Mouse (Mus musculus) stomach, postnatal 0 days (tissue): ENCODE results near the gene Tango6. TPM values are rescaled to one million over a fixed set of nuclear protein-coding genes. Genes with fewer than 3 reads are reported as not detected.
A peak's percentile ranks its signal among the peaks of the same experiment; 100 is the strongest.

Experiments used
- ATAC-seq: fragments of 200-750 bp; cut with Nextera tagmentation; 2 replicates; pipeline ENCODE4 v1.8.0; 2017; ENCODE audit not compliant: low FRiP score, low TSS enrichment
- DNase-seq: peaks from one replicate; pipeline ENCODE4 v3.0.0-alpha.2; 2016; ENCODE audit warnings: low spot score
- H3K27ac ChIP-seq: fragments of 300-500 bp; sonication (generic); replicated peaks from 2 replicates; pipeline ENCODE4 v1.5.1; 2014; ENCODE audit warnings: mild to moderate bottlenecking, control low read depth
- H3K27me3 ChIP-seq: fragments of 300-500 bp; sonication (generic); 2 replicates; pipeline ENCODE4 v1.6.1; 2014; ENCODE audit warnings: low read length; ENCODE audit not compliant: control insufficient read depth, insufficient read depth
- H3K36me3 ChIP-seq: fragments of 300-500 bp; sonication (generic); 2 replicates; pipeline ENCODE4 v1.6.1; 2014; ENCODE audit warnings: low read length, mixed read lengths; ENCODE audit not compliant: control insufficient read depth, insufficient read depth
- H3K4me1 ChIP-seq: fragments of 300-500 bp; sonication (generic); replicated peaks from 2 replicates; pipeline ENCODE4 v1.6.1; 2014; ENCODE audit warnings: antibody characterized with exemption; ENCODE audit not compliant: control insufficient read depth, insufficient read depth
- H3K4me2 ChIP-seq: fragments of 300-500 bp; sonication (generic); replicated peaks from 2 replicates; pipeline ENCODE4 v1.6.1; 2014; ENCODE audit warnings: low read depth, mild to moderate bottlenecking, control low read depth, moderate library complexity
- H3K4me3 ChIP-seq: fragments of 300-500 bp; sonication (generic); 2 replicates; pipeline ENCODE4 v1.5.1; 2014; ENCODE audit warnings: low read depth, low read length, control low read depth
- H3K9ac ChIP-seq: fragments of 300-500 bp; sonication (generic); 2 replicates; pipeline ENCODE4 v1.6.1; 2014; ENCODE audit warnings: mild to moderate bottlenecking, low read length, control low read depth, mixed read lengths
- H3K9me3 ChIP-seq: fragments of 300-500 bp; sonication (generic); 2 replicates; pipeline ENCODE4 v1.6.1; 2016; ENCODE audit warnings: low read length; ENCODE audit not compliant: control insufficient read depth
- CTCF ChIP-seq: IDR thresholded peaks from 2 replicates; pipeline ENCODE4 v1.5.1; 2016; ENCODE audit warnings: antibody characterized with exemption, low read depth, mild to moderate bottlenecking, moderate library complexity
- EP300 ChIP-seq: optimal IDR thresholded peaks from 2 replicates; pipeline ENCODE3; 2016; ENCODE audit warnings: antibody characterized with exemption
- WGBS: fragments of 180-500 bp; shearing (Covaris S2); extraction: QIAGEN DNeasy Blood & Tissue Kit; methylation state at CpG from one replicate; pipeline ENCODE4 v1.1.7; 2014; 5-methylcytosine and 5-hydroxymethylcytosine counted together
- polyA plus RNA-seq: library from polyadenylated mRNA; unstranded; fragments of >200 nt; fragmentation: Nextera tagmentation; extraction: Ambion mirVana; gene quantifications from 2 replicates; pipeline ENCODE4 v1.2.1, GENCODE M21; 2015

Gene Tango6
- polyA plus RNA-seq, 1 experiment from 2014 or later: 3.0 TPM

DNA sequence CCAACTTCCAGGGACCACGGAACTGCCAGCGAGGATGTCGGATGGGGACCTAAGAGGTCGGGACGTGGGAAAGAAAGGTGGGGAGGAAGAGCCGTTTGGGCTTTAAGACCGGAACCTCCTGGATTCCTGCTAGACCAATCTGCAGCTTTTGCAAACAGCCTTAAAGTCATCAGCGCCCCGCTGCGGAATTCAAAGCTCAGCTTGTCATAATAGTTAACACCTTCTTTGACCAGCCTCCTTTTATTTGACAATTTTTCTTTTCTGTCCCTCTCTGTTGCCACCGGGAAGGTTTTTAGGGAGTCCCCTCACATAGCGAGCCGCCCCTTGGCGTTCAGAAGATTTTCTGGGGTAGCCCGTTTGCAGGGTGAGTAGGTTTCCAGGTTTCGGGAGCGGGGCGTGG, 187.2 kb downstream of the Tango6 start, which contains the start of gene Has3:
Gene Has3, plus strand, starts transcription at position 192 of the 400 bp plus-strand sequence.
- H3K36me3 ChIP-seq: no peaks in the 10 kb centered on the region; the same call in 1 of the 2 replicates
- H3K27ac ChIP-seq: 0 out of 2 replicates have a peak within 1 kb of the TSS, but pooled peaks have one; percentile 40
- no peaks in the 10 kb centered on the region for H3K9me3 ChIP-seq
- TF ChIP-seq EP300: no peak
- peak; percentile 32; the same call in 1 of the 2 replicates for TF ChIP-seq CTCF
- DNase-seq (no peak), ATAC-seq (no peak)
- no peaks in the 10 kb centered on the region for H3K27me3 ChIP-seq
- peak within 1 kb of the TSS; percentile 67 for H3K9ac ChIP-seq
- peak within 1 kb of the TSS; percentile 99 for H3K4me2 ChIP-seq
- H3K4me3 ChIP-seq: peak within 1 kb of the TSS; percentile 51
- H3K4me1 ChIP-seq: peaks cover 9% of the 10 kb centered on the region
- WGBS: 4% methylated on average over 18 of the region's 18 CpGs

DNA sequence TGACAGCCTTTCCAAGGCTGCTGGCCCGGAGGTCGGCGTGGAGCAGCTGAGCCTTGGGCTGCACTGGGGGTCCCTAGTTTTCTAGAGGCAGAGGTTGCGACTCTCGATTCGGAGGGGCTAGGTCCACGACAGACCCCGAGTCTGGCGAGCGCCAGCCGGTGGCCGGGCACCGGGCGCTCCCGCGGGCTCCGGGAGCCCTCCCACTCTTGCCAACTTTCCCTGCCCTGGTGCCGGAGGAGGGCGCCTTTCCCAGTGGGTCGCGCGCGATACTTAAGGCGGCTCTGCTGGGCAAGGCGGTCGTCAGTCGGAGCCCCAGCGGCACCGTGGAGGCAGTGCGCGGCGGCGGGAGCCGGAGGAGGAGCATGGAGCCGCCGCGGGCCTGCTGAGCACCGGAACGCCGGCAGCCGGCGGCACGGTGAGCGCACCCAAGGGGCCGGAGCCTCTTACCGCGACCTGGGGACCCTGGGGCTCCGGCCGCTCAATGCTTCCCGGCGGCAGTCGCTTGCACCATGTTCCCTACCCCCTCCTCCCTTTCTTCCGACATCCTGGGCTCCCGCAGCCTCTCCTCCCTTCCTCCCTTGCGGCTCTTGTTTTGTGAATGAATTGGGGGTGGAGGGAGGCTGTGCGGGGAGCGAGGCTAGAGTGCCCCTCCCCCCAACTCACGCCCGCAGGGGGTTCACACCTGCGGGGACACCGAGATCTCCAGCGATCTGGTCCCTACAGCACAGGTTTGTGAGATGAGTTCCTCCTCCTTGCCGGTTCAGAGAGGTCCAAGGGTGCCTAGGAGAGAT, 187.9 kb downstream of the Tango6 start:
- Histone ChIP-seq H3K4me2 (peak overlapping the region; percentile 99), H3K9ac (peak overlapping the region; percentile 67), H3K9me3 (no peaks in the 10 kb centered on the region), H3K4me1 (peaks cover 9% of the 10 kb centered on the region), H3K27ac (0 out of 2 replicates have a peak overlapping the region, but pooled peaks have one; percentile 40), H3K27me3 (no peaks in the 10 kb centered on the region), H3K4me3 (peak overlapping the region; percentile 51), H3K36me3 (no peaks in the 10 kb centered on the region; the same call in 1 of the 2 replicates)
- peak; percentile 71 for DNase-seq
- ATAC-seq: peak; percentile 65
- TF ChIP-seq CTCF (peak; percentile 61), EP300 (no peak)
- WGBS: under 1% methylated on average over 50 of the region's 63 CpGs

- H3K9me3 ChIP-seq: no peaks in the 10 kb centered on the region
- no peak for DNase-seq
- H3K4me3 ChIP-seq: peak overlapping the region; percentile 51
- WGBS: under 1% methylated on average over 15 of the region's 15 CpGs
- peak overlapping the region; percentile 99 for H3K4me2 ChIP-seq
- peak overlapping the region; percentile 67 for H3K9ac ChIP-seq
- no peaks in the 10 kb centered on the region; the same call in 1 of the 2 replicates for H3K36me3 ChIP-seq
- peak overlapping the region; percentile 30; the same call in 1 of the 2 replicates for H3K27ac ChIP-seq
- peaks cover 9% of the 10 kb centered on the region for H3K4me1 ChIP-seq
- no peaks in the 10 kb centered on the region for H3K27me3 ChIP-seq
- peak; percentile 5; the same call in 1 of the 2 replicates for ATAC-seq
- TF ChIP-seq EP300 (no peak), CTCF (no peak)
These were observed 188.6 kb downstream of the Tango6 start for GRCm38 (mm10) chr8:106871328-106871926.

- Histone ChIP-seq H3K4me1 (peaks cover 9% of the 10 kb centered on the region), H3K9me3 (no peaks in the 10 kb centered on the region), H3K9ac (peak overlapping the region; percentile 67), H3K4me3 (peak overlapping the region; percentile 51), H3K27me3 (no peaks in the 10 kb centered on the region), H3K27ac (peak overlapping the region; percentile 8; the same call in 1 of the 2 replicates), H3K36me3 (no peaks in the 10 kb centered on the region; the same call in 1 of the 2 replicates), H3K4me2 (peak overlapping the region; percentile 99)
- DNase-seq (peak; percentile 81), ATAC-seq (peak; percentile 74)
- WGBS: under 1% methylated on average over 22 of the region's 22 CpGs
- peak; percentile 60 for TF ChIP-seq CTCF
- TF ChIP-seq EP300: no peak
These were observed 189.1 kb downstream of the Tango6 start for GRCm38 (mm10) chr8:106871931-106872371.

DNA sequence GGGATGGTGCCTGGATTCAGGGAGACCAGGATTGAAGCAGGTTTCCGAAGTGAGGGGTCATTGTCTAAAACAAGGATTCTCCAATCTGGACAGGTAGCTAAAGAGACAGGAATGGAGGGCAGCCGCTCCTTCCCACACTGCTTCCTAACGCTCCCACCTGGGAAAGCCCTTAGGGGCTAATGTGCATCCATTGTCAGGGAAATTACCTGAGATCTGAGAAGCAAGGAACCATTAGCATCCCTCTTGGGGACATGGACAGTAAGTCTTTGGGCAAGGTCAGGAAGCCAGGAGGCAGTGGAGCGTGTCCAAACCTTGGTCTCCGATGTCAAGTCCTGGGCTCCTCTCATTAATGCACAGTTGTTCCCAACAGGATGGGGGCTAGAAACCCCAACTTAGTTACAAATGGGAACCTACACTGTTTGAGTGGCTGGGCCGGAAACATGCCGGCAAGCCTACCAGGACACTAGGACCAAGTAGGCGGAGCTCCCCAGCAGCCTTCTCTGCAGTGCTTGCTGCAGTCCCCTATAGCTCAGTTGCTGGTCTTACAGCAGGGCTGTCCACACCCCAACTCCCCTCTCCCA, 189.7 kb downstream of the Tango6 start:
- WGBS: 20% methylated on average over 8 of the region's 8 CpGs
- no peak for DNase-seq

More for the DNA sequence above, 189.7 kb downstream of the Tango6 start:
- no peak for TF ChIP-seq CTCF
- Histone ChIP-seq H3K36me3 (no peaks in the 10 kb centered on the region; the same call in 1 of the 2 replicates), H3K27ac (no peak overlapping the region), H3K9me3 (no peaks in the 10 kb centered on the region), H3K27me3 (no peaks in the 10 kb centered on the region), H3K9ac (no peak overlapping the region), H3K4me3 (peak overlapping the region; percentile 51; the same call in 1 of the 2 replicates), H3K4me1 (peaks cover 9% of the 10 kb centered on the region), H3K4me2 (peak overlapping the region; percentile 99)
- no peak for ATAC-seq
